8 mouse cellular contexts compared by ENCODE assay signal in genomic region chr17:49171252-49172047, GRCm38 (mm10).
A peak's percentile ranks its signal among the peaks of the same experiment; 100 is the strongest.
DNase-seq lines count a peak whose midpoint lies in the region; ATAC-seq and TF ChIP-seq lines count a peak whose summit lies in the region.

No protein-coding gene starts in this region.

- no peak for TF ChIP-seq EP300 in heart, postnatal 0 days (IDR thresholded peaks at IDR 0.05; ENCODE audit: low read depth)

- H3K36me3 ChIP-seq in embryonic facial prominence, embryonic 11.5 days (replicated peaks; ENCODE audit: control insufficient read depth, insufficient read depth, low read depth, low read length) = no peaks in the 10 kb centered on the region
- H3K36me3 ChIP-seq in heart, postnatal 0 days (replicated peaks; ENCODE audit: control insufficient read depth, insufficient read depth, low read length) = no peaks in the 10 kb centered on the region
- H3K36me3 ChIP-seq in limb, embryonic 13.5 days = no peaks in the 10 kb centered on the region
- no peaks in the 10 kb centered on the region for H3K36me3 ChIP-seq in midbrain, embryonic 14.5 days (ENCODE audit: control insufficient read depth, insufficient read depth, low read length)
- no peaks in the 10 kb centered on the region for H3K36me3 ChIP-seq in thymus, adult 2 months (ENCODE audit: control insufficient read depth, insufficient read depth, low read length)

- no peaks in the 10 kb centered on the region for H3K27me3 ChIP-seq in embryonic facial prominence, embryonic 11.5 days (ENCODE audit: control insufficient read depth, insufficient read depth, low read length)
- H3K27me3 ChIP-seq in heart, postnatal 0 days (ENCODE audit: control insufficient read depth, insufficient read depth, low read length) = peaks cover 46% of the 10 kb centered on the region
- peaks cover 27% of the 10 kb centered on the region; the same call in 1 of the 2 replicates for H3K27me3 ChIP-seq in limb, embryonic 13.5 days
- H3K27me3 ChIP-seq in midbrain, embryonic 14.5 days (ENCODE audit: control insufficient read depth, insufficient read depth, low read length) = no peaks in the 10 kb centered on the region
- no peaks in the 10 kb centered on the region for H3K27me3 ChIP-seq in thymus, adult 2 months (ENCODE audit: control insufficient read depth, insufficient read depth, low read length)

- no peak for TF ChIP-seq CTCF in heart, postnatal 0 days (IDR thresholded peaks at IDR 0.05; ENCODE audit: low read depth)
- no peak for TF ChIP-seq CTCF in thymus, adult 2 months (IDR thresholded peaks at IDR 0.05; ENCODE audit: borderline replicate concordance, control insufficient read depth, extremely low read depth, insufficient read depth, low read length, poor library complexity)

- H3K4me1 ChIP-seq in embryonic facial prominence, embryonic 11.5 days (ENCODE audit: control insufficient read depth, insufficient read depth, low read length) = no peaks in the 10 kb centered on the region
- peaks cover 7% of the 10 kb centered on the region; the same call in 1 of the 2 replicates for H3K4me1 ChIP-seq in heart, postnatal 0 days (ENCODE audit: control insufficient read depth, insufficient read depth)
- peaks cover 20% of the 10 kb centered on the region for H3K4me1 ChIP-seq in limb, embryonic 13.5 days
- peaks cover 13% of the 10 kb centered on the region for H3K4me1 ChIP-seq in midbrain, embryonic 14.5 days (ENCODE audit: control insufficient read depth, insufficient read depth, low read length)
- H3K4me1 ChIP-seq in thymus, adult 2 months (replicated peaks; ENCODE audit: control insufficient read depth, insufficient read depth, low read length) = peaks cover 23% of the 10 kb centered on the region

- ATAC-seq in embryonic facial prominence, embryonic 11.5 days (replicated peaks; ENCODE audit: insufficient number of reproducible peaks, low FRiP score, low TSS enrichment, low read depth) = peak; percentile 20
- ATAC-seq in heart, postnatal 0 days (ENCODE audit: insufficient read depth, low read depth) = no peak
- peak; percentile 75; the same call in 1 of the 2 replicates for ATAC-seq in limb, embryonic 13.5 days (ENCODE audit: low FRiP score, low read depth)
- ATAC-seq in midbrain, embryonic 14.5 days (ENCODE audit: low FRiP score, low TSS enrichment) = no peak; the same call in 1 of the 2 replicates

- DNase-seq in ovary, postnatal 36 days (ENCODE audit: low spot score) = peak; percentile 51
- DNase-seq in ovary, postnatal 10 days (ENCODE audit: low spot score) = no peak
- peak; percentile 68 for DNase-seq in embryonic facial prominence, embryonic 11.5 days (ENCODE audit: low spot score)
- DNase-seq in heart, postnatal 0 days (ENCODE audit: low spot score) = no peak
- DNase-seq in midbrain, embryonic 14.5 days = peak; percentile 56
- peak; percentile 86 for DNase-seq in thymus, adult 2 months
- no peak for DNase-seq in adipocyte (ENCODE audit: low spot score)

- no peak overlapping the region for H3K27ac ChIP-seq in embryonic facial prominence, embryonic 11.5 days (replicated peaks; ENCODE audit: low read depth, low read length)
- H3K27ac ChIP-seq in heart, postnatal 0 days (ENCODE audit: low read depth) = no peak overlapping the region
- H3K27ac ChIP-seq in limb, embryonic 13.5 days = no peak overlapping the region
- H3K27ac ChIP-seq in midbrain, embryonic 14.5 days (replicated peaks; ENCODE audit: low read depth, low read length) = no peak overlapping the region
- H3K27ac ChIP-seq in thymus, adult 2 months (ENCODE audit: control insufficient read depth, insufficient read depth, low read length) = no peak overlapping the region

- peak overlapping the region; percentile 41; the same call in 1 of the 2 replicates for H3K9ac ChIP-seq in embryonic facial prominence, embryonic 11.5 days (replicated peaks; ENCODE audit: low read length)
- no peak overlapping the region for H3K9ac ChIP-seq in heart, postnatal 0 days (replicated peaks; ENCODE audit: low read depth, low read length)
- peak overlapping the region; percentile 53 for H3K9ac ChIP-seq in limb, embryonic 13.5 days
- H3K9ac ChIP-seq in midbrain, embryonic 14.5 days (replicated peaks; ENCODE audit: low read length) = peak overlapping the region; percentile 39; the same call in 1 of the 2 replicates

- H3K4me3 ChIP-seq in embryonic facial prominence, embryonic 11.5 days (ENCODE audit: low read depth, low read length) = peak overlapping the region; percentile 35
- H3K4me3 ChIP-seq in heart, postnatal 0 days (ENCODE audit: low read depth, low read length) = peak overlapping the region; percentile 28
- peak overlapping the region; percentile 45 for H3K4me3 ChIP-seq in limb, embryonic 13.5 days
- peak overlapping the region; percentile 32 for H3K4me3 ChIP-seq in midbrain, embryonic 14.5 days (replicated peaks; ENCODE audit: low read depth, low read length)
- H3K4me3 ChIP-seq in thymus, adult 2 months (ENCODE audit: control insufficient read depth, insufficient read depth, low read length) = peak overlapping the region; percentile 35

- no peak for TF ChIP-seq POLR2A in thymus, adult 2 months (IDR thresholded peaks at IDR 0.05; ENCODE audit: control insufficient read depth, extremely low read depth, insufficient read depth, low read length, poor library complexity)

- WGBS in embryonic facial prominence, embryonic 11.5 days = 6% methylated on average over 20 of the region's 20 CpGs
- WGBS in heart, postnatal 0 days = 6% methylated on average over 20 of the region's 20 CpGs
- 4% methylated on average over 20 of the region's 20 CpGs for WGBS in limb, embryonic 13.5 days
- WGBS in midbrain, embryonic 14.5 days = 5% methylated on average over 20 of the region's 20 CpGs
- WGBS in thymus, adult 2 months = 2% methylated on average over 20 of the region's 20 CpGs

- peak overlapping the region; percentile 75 for H3K4me2 ChIP-seq in embryonic facial prominence, embryonic 11.5 days (ENCODE audit: low read depth, low read length)
- H3K4me2 ChIP-seq in heart, postnatal 0 days (ENCODE audit: low read depth, low read length) = peak overlapping the region; percentile 57
- peak overlapping the region; percentile 87 for H3K4me2 ChIP-seq in limb, embryonic 13.5 days (replicated peaks)
- H3K4me2 ChIP-seq in midbrain, embryonic 14.5 days (ENCODE audit: low read length) = peak overlapping the region; percentile 69

- no peaks in the 10 kb centered on the region for H3K9me3 ChIP-seq in embryonic facial prominence, embryonic 11.5 days (replicated peaks; ENCODE audit: control insufficient read depth, low read length)
- no peaks in the 10 kb centered on the region for H3K9me3 ChIP-seq in heart, postnatal 0 days (replicated peaks; ENCODE audit: control insufficient read depth, low read length)
- H3K9me3 ChIP-seq in limb, embryonic 13.5 days = no peaks in the 10 kb centered on the region
- H3K9me3 ChIP-seq in midbrain, embryonic 14.5 days (ENCODE audit: control insufficient read depth, low read length) = no peaks in the 10 kb centered on the region

Comparison
In these comparisons a context has a peak if more than half of its experiments do, and no peak if none do; other contexts are left out.
1. DNase-seq: peak in ovary, postnatal 36 days (single experiment), embryonic facial prominence, embryonic 11.5 days (single experiment), midbrain, embryonic 14.5 days (single experiment) and thymus, adult 2 months (single experiment); none in ovary, postnatal 10 days (single experiment), heart, postnatal 0 days (single experiment) and adipocyte (single experiment).
2. ATAC-seq: peak in embryonic facial prominence, embryonic 11.5 days (single experiment) and limb, embryonic 13.5 days (single experiment); none in heart, postnatal 0 days (single experiment) and midbrain, embryonic 14.5 days (single experiment).
3. Peak in every context shown above with its lines, with median percentiles within 50 percentile points of each other: H3K4me2 ChIP-seq and H3K4me3 ChIP-seq.